Mouse (Mus musculus): ENCODE measurements around the gene Bcl11a.

- no peak for TF ChIP-seq GATA1 (IDR thresholded peaks at IDR 0.05; ENCODE audit: borderline replicate concordance, low read length)
- TF ChIP-seq CTCF (IDR thresholded peaks at IDR 0.05; ENCODE audit: low read depth, low read length) = no peak
- TF ChIP-seq TAL1 (conservative IDR thresholded peaks at IDR 0.05; ENCODE audit: low read depth, low read length) = no peak
- no peak for TF ChIP-seq POLR2AphosphoS5 (IDR thresholded peaks at IDR 0.05; ENCODE audit: insufficient replicate concordance, low read depth, low read length)
Measured at GRCm38 (mm10) chr11:24152076-24152784, 74.4 kb downstream of the Bcl11a start.

Data from G1E (cell line).